8 mouse cellular contexts compared by ENCODE assay signal in the genomic region with DNA sequence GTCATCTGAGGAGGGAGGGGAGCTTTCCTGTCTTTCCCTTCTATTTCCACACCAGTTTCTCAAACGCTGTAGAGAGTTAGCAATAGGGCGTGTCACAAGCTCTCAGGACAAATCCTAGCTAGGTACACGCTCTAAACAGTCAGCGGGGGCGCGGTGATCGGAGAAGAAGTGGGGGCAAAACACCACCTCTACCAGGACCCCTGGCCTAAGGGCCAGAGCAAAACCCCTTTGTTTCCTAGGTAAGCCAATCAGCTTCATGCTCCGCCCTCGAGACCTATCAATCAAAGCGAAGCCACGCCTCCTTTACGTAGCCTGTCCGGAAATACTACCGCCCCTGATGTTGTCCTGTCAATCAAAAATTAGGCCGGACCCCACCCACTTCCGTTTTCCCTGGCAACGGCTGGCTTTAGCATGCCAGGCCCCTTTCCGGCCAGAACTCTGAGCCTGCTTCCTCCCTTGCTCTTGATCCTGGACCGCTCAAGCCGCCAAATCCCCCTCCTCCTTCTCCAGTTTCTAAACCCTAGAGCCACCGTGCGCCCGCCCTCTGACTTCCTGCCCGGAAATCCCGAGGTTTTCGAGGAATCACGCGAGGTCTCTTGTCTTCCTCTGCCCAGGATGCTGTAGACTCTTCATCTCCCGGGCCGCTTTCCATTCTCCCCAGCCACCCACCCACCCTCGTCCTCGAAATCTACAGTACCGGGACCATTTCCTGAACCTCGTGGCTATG. TPM values are rescaled to one million over a fixed set of nuclear protein-coding genes. Genes with fewer than 3 reads are reported as not detected.
DNase-seq lines count a peak whose midpoint lies in the region; ATAC-seq and TF ChIP-seq lines count a peak whose summit lies in the region.

No protein-coding gene starts in this region.

- H3K4me3 ChIP-seq in bone marrow macrophage, adult 2 months (ENCODE audit: insufficient read depth, low read length): peak overlapping the region; percentile 82
- peak overlapping the region; percentile 80 for H3K4me3 ChIP-seq in embryonic fibroblast, embryonic 13.5 days (ENCODE audit: insufficient read depth, low read length)
- peak overlapping the region; percentile 78 for H3K4me3 ChIP-seq in heart, embryonic 10.5 days
- peak overlapping the region; percentile 59 for H3K4me3 ChIP-seq in kidney, embryonic 15.5 days (replicated peaks)

- H3K9me3 ChIP-seq in heart, embryonic 10.5 days: no peaks in the 10 kb centered on the region
- H3K9me3 ChIP-seq in kidney, embryonic 15.5 days (replicated peaks): no peaks in the 10 kb centered on the region

- no peak for TF ChIP-seq CTCF in bone marrow macrophage, adult 2 months (IDR thresholded peaks at IDR 0.05; ENCODE audit: low read depth, low read length)
- TF ChIP-seq CTCF in embryonic fibroblast, embryonic 13.5 days (IDR thresholded peaks at IDR 0.05; ENCODE audit: borderline replicate concordance, insufficient read depth, low read length): no peak

- H3K36me3 ChIP-seq in heart, embryonic 10.5 days: peaks cover 9% of the 10 kb centered on the region; the same call in 1 of the 2 replicates
- peaks cover 4% of the 10 kb centered on the region; the same call in 1 of the 2 replicates for H3K36me3 ChIP-seq in kidney, embryonic 15.5 days

- TF ChIP-seq POLR2A in bone marrow macrophage, adult 2 months (IDR thresholded peaks at IDR 0.05; ENCODE audit: borderline replicate concordance, low read depth, low read length): 0 out of 2 replicates have a peak, but pooled peaks have one; percentile 73
- peak; percentile 81 for TF ChIP-seq POLR2A in embryonic fibroblast, embryonic 13.5 days (IDR thresholded peaks at IDR 0.05; ENCODE audit: low read depth, low read length)

- H3K4me2 ChIP-seq in kidney, embryonic 15.5 days: peak overlapping the region; percentile 65

- DNase-seq in A20 (ENCODE audit: low read depth, low spot score) (peak; percentile 98), liver (peak; percentile 95)
- DNase-seq in heart, embryonic 10.5 days (ENCODE audit: low spot score): peak; percentile 98
- peak; percentile 90 to 92 for DNase-seq in spleen, postnatal 4 days (ENCODE audit: low spot score in 2 of 2)

- WGBS in heart, embryonic 10.5 days: under 1% methylated on average over 34 of the region's 34 CpGs
- under 1% methylated on average over 34 of the region's 34 CpGs for WGBS in kidney, embryonic 15.5 days

- ATAC-seq in kidney, embryonic 15.5 days (replicated peaks; ENCODE audit: low FRiP score): peak; percentile 93
- ATAC-seq in monocyte, adult 5-6 weeks (replicated peaks; ENCODE audit: insufficient number of reproducible peaks, low FRiP score, low TSS enrichment, poor library complexity, severe bottlenecking): peak; percentile 90

- H3K4me1 ChIP-seq in bone marrow macrophage, adult 2 months (ENCODE audit: control insufficient read depth, insufficient read depth, low read length): peaks cover 33% of the 10 kb centered on the region
- H3K4me1 ChIP-seq in embryonic fibroblast, embryonic 13.5 days (ENCODE audit: control insufficient read depth, insufficient read depth, low read length): peaks cover 13% of the 10 kb centered on the region
- peaks cover 29% of the 10 kb centered on the region for H3K4me1 ChIP-seq in heart, embryonic 10.5 days
- H3K4me1 ChIP-seq in kidney, embryonic 15.5 days: peaks cover 34% of the 10 kb centered on the region

- 0 out of 2 replicates have a peak, but pooled peaks cover 3% of the 10 kb centered on the region for H3K27me3 ChIP-seq in heart, embryonic 10.5 days (ENCODE audit: insufficient read depth, poor library complexity, severe bottlenecking)
- H3K27me3 ChIP-seq in kidney, embryonic 15.5 days: no peaks in the 10 kb centered on the region

- H3K27ac ChIP-seq in bone marrow macrophage, adult 2 months (ENCODE audit: insufficient read depth, low read depth, low read length): peak overlapping the region; percentile 96
- peak overlapping the region; percentile 94 for H3K27ac ChIP-seq in embryonic fibroblast, embryonic 13.5 days (ENCODE audit: insufficient read depth, low read length)
- H3K27ac ChIP-seq in heart, embryonic 10.5 days: peak overlapping the region; percentile 91
- H3K27ac ChIP-seq in kidney, embryonic 15.5 days: peak overlapping the region; percentile 98

- H3K9ac ChIP-seq in kidney, embryonic 15.5 days: peak overlapping the region; percentile 83

RNA-seq across cellular contexts. Expression of gene Sfxn3, which starts 11.0 kb away (rescaled TPM):
- 45.1 and 45.7 TPM in 2 replicates for polyA plus RNA-seq in bone marrow macrophage, adult 2 months (2012; ENCODE audit: insufficient read depth, insufficient read length, missing spikeins)
- 94.9 and 96.8 TPM in 2 replicates for polyA plus RNA-seq in embryonic fibroblast, embryonic 13.5 days (2011; ENCODE audit: insufficient read length, low read depth, missing spikeins)
- polyA plus RNA-seq in heart, embryonic 10.5 days (2016; fragmentation: Nextera tagmentation; extraction: Ambion mirVana): 11.8 and 13.4 TPM in 2 replicates
- polyA plus RNA-seq in kidney, embryonic 15.5 days (2015; fragmentation: Nextera tagmentation; extraction: Ambion mirVana): 20.2 and 24.4 TPM in 2 replicates
- 19.7 to 41.4 TPM (median 22.3 TPM) in 3 replicates for total RNA-seq in monocyte, adult 5-6 weeks (2017)

RNA-seq across cellular contexts. Expression of gene Pdzd7, which starts 12.8 kb away (rescaled TPM):
- polyA plus RNA-seq in bone marrow macrophage, adult 2 months (2012; ENCODE audit: insufficient read depth, insufficient read length, missing spikeins): not detected in 2 replicates
- polyA plus RNA-seq in embryonic fibroblast, embryonic 13.5 days (2011; ENCODE audit: insufficient read length, low read depth, missing spikeins): 0.42 and 0.74 TPM in 2 replicates
- 0.34 and 0.55 TPM in 2 replicates for polyA plus RNA-seq in heart, embryonic 10.5 days (2016; fragmentation: Nextera tagmentation; extraction: Ambion mirVana)
- 0.78 and 1.1 TPM in 2 replicates for polyA plus RNA-seq in kidney, embryonic 15.5 days (2015; fragmentation: Nextera tagmentation; extraction: Ambion mirVana)
- not detected in 3 replicates for total RNA-seq in monocyte, adult 5-6 weeks (2017)

RNA-seq across cellular contexts. Expression of gene Kazald1, which starts 16.8 kb away (rescaled TPM):
- polyA plus RNA-seq in bone marrow macrophage, adult 2 months (2012; ENCODE audit: insufficient read depth, insufficient read length, missing spikeins): 0.50 and 0.55 TPM in 2 replicates
- polyA plus RNA-seq in embryonic fibroblast, embryonic 13.5 days (2011; ENCODE audit: insufficient read length, low read depth, missing spikeins): 7.3 and 7.8 TPM in 2 replicates
- 3.3 and 6.3 TPM in 2 replicates for polyA plus RNA-seq in heart, embryonic 10.5 days (2016; fragmentation: Nextera tagmentation; extraction: Ambion mirVana)
- 13.3 and 20.2 TPM in 2 replicates for polyA plus RNA-seq in kidney, embryonic 15.5 days (2015; fragmentation: Nextera tagmentation; extraction: Ambion mirVana)
- total RNA-seq in monocyte, adult 5-6 weeks (2017): 1.2 TPM in 1 of 3 replicates, not detected in the others

RNA-seq across cellular contexts. Expression of gene Lzts2, which starts 44.1 kb away (rescaled TPM):
- polyA plus RNA-seq in bone marrow macrophage, adult 2 months (2012; ENCODE audit: insufficient read depth, insufficient read length, missing spikeins): 3.0 and 3.6 TPM in 2 replicates
- polyA plus RNA-seq in embryonic fibroblast, embryonic 13.5 days (2011; ENCODE audit: insufficient read length, low read depth, missing spikeins): 54.1 and 62.0 TPM in 2 replicates
- polyA plus RNA-seq in heart, embryonic 10.5 days (2016; fragmentation: Nextera tagmentation; extraction: Ambion mirVana): 47.5 and 61.4 TPM in 2 replicates
- polyA plus RNA-seq in kidney, embryonic 15.5 days (2015; fragmentation: Nextera tagmentation; extraction: Ambion mirVana): 66.6 and 72.8 TPM in 2 replicates
- 1.5 TPM in 1 of 3 replicates, not detected in the others for total RNA-seq in monocyte, adult 5-6 weeks (2017)

RNA-seq across cellular contexts. Expression of gene Mrpl43, which starts 52.0 kb away (rescaled TPM):
- 38.5 and 42.1 TPM in 2 replicates for polyA plus RNA-seq in bone marrow macrophage, adult 2 months (2012; ENCODE audit: insufficient read depth, insufficient read length, missing spikeins)
- 31.1 and 36.9 TPM in 2 replicates for polyA plus RNA-seq in embryonic fibroblast, embryonic 13.5 days (2011; ENCODE audit: insufficient read length, low read depth, missing spikeins)
- 63.8 and 66.3 TPM in 2 replicates for polyA plus RNA-seq in heart, embryonic 10.5 days (2016; fragmentation: Nextera tagmentation; extraction: Ambion mirVana)
- polyA plus RNA-seq in kidney, embryonic 15.5 days (2015; fragmentation: Nextera tagmentation; extraction: Ambion mirVana): 71.9 and 73.5 TPM in 2 replicates
- 32.9 to 51.9 TPM (median 38.9 TPM) in 3 replicates for total RNA-seq in monocyte, adult 5-6 weeks (2017)

Comparison
In these comparisons a context has a peak if more than half of its experiments do, and no peak if none do; other contexts are left out.
1. Peak in every context shown above with its lines: DNase-seq, ATAC-seq, H3K4me3 ChIP-seq and H3K27ac ChIP-seq.